13 mouse cellular contexts compared by ENCODE assay signal in the genomic region with DNA sequence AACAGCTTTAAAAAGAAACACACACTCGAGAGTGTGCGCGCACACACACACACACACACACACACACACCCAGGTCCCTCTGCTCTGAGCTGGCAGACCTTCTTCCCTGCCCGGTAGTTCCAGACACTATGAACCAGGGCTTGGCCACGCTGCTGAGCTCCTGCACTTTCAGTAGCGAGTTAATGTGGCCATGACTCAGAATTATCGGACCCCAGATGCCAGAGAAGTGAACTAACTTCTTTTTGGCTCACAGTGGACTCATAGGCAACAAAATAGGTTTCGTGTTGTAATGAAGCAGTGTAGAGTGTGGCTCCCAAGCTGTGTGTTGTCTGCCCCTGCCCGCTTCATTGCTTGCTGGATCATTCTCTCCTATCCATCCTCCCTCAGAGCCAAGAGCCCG.
DNase-seq lines count a peak whose midpoint lies in the region; ATAC-seq lines count a peak whose summit lies in the region.
"Had no signal": no experiment of that assay in that cellular context is flagged by ENCODE, and none has a peak within 500 bp of the region (broad histone marks: within the 10 kb centered on the region; RNA-seq: fewer than 3 reads in every experiment).

No protein-coding gene starts in this region.

- no peaks in the 10 kb centered on the region for H3K27me3 ChIP-seq in heart, embryonic 11.5 days (ENCODE audit: control insufficient read depth, insufficient read depth, low read length)
- H3K27me3 ChIP-seq in heart, embryonic 15.5 days = no peaks in the 10 kb centered on the region
- no peaks in the 10 kb centered on the region for H3K27me3 ChIP-seq in stomach, embryonic 16.5 days (ENCODE audit: control insufficient read depth, insufficient read depth, low read length)
- H3K27me3 ChIP-seq: embryonic facial prominence, embryonic 13.5 days; hindbrain, embryonic 15.5 days had no signal

- H3K27ac ChIP-seq in heart, embryonic 11.5 days (ENCODE audit: low read depth, low read length) = no peak overlapping the region; the same call in 1 of the 2 replicates
- H3K27ac ChIP-seq in heart, embryonic 15.5 days = peak overlapping the region; percentile 67
- peak overlapping the region; percentile 73 for H3K27ac ChIP-seq in stomach, embryonic 16.5 days (ENCODE audit: low read length)
- H3K27ac ChIP-seq: hindbrain, embryonic 15.5 days had no signal

- no peak overlapping the region for H3K4me2 ChIP-seq in heart, embryonic 11.5 days
- no peak overlapping the region for H3K4me2 ChIP-seq in heart, embryonic 15.5 days
- no peak overlapping the region for H3K4me2 ChIP-seq in stomach, embryonic 16.5 days (ENCODE audit: low read depth, low read length)
- H3K4me2 ChIP-seq: embryonic facial prominence, embryonic 13.5 days; hindbrain, embryonic 15.5 days had no signal

- peaks cover 26% of the 10 kb centered on the region for H3K4me1 ChIP-seq in heart, embryonic 11.5 days (ENCODE audit: control insufficient read depth, insufficient read depth, low read length)
- H3K4me1 ChIP-seq in heart, embryonic 15.5 days (replicated peaks) = peaks cover 30% of the 10 kb centered on the region
- peaks cover 24% of the 10 kb centered on the region for H3K4me1 ChIP-seq in stomach, embryonic 16.5 days (ENCODE audit: control insufficient read depth, insufficient read depth, low read length)

- peak; percentile 48 for DNase-seq in heart, adult 18-20 months
- peak; percentile 41 for DNase-seq in ovary, adult 18-20 months (ENCODE audit: low spot score)
- no peak for DNase-seq in ovary, postnatal 14 days (ENCODE audit: low spot score)
- no peak for DNase-seq in urinary bladder, adult 18-20 months (ENCODE audit: low spot score in 2 of 2)
- no peak for DNase-seq in kidney, postnatal 4 days
- DNase-seq: lung, postnatal 14 days; thymus, adult 18-20 months had no signal

- no peaks in the 10 kb centered on the region for H3K36me3 ChIP-seq in heart, embryonic 11.5 days (ENCODE audit: control insufficient read depth, insufficient read depth, low read length)
- 0 out of 2 replicates have a peak, but pooled peaks cover 3% of the 10 kb centered on the region for H3K36me3 ChIP-seq in heart, embryonic 15.5 days
- no peaks in the 10 kb centered on the region for H3K36me3 ChIP-seq in stomach, embryonic 16.5 days (ENCODE audit: control insufficient read depth, insufficient read depth, low read length)
- H3K36me3 ChIP-seq: embryonic facial prominence, embryonic 13.5 days; hindbrain, embryonic 15.5 days had no signal

- H3K4me3 ChIP-seq in heart, embryonic 11.5 days (ENCODE audit: low read depth, low read length) = no peak overlapping the region
- H3K4me3 ChIP-seq in heart, embryonic 15.5 days = no peak overlapping the region
- no peak overlapping the region for H3K4me3 ChIP-seq in stomach, embryonic 16.5 days (replicated peaks; ENCODE audit: low read length)
- H3K4me3 ChIP-seq: embryonic facial prominence, embryonic 13.5 days; hindbrain, embryonic 15.5 days; layer of hippocampus, adult 2 months had no signal

- no peak for ATAC-seq in heart, embryonic 11.5 days (replicated peaks; ENCODE audit: insufficient number of reproducible peaks, low FRiP score, low TSS enrichment)
- ATAC-seq in heart, embryonic 15.5 days (replicated peaks; ENCODE audit: insufficient number of reproducible peaks, insufficient read depth, low FRiP score, low read depth) = no peak
- no peak for ATAC-seq in stomach, embryonic 16.5 days (ENCODE audit: insufficient read depth, low FRiP score)

- no peak overlapping the region for H3K9ac ChIP-seq in heart, embryonic 11.5 days (ENCODE audit: low read depth, low read length)
- H3K9ac ChIP-seq in heart, embryonic 15.5 days = no peak overlapping the region
- no peak overlapping the region for H3K9ac ChIP-seq in stomach, embryonic 16.5 days (ENCODE audit: low read length)
- H3K9ac ChIP-seq: embryonic facial prominence, embryonic 13.5 days; hindbrain, embryonic 15.5 days had no signal

- 77% methylated on average over 10 of the region's 10 CpGs for WGBS in heart, embryonic 11.5 days (ENCODE audit: insufficient replicate concordance)
- WGBS in heart, embryonic 15.5 days = 64% methylated on average over 10 of the region's 10 CpGs
- WGBS in stomach, embryonic 16.5 days = 72% methylated on average over 10 of the region's 10 CpGs

- no peaks in the 10 kb centered on the region for H3K9me3 ChIP-seq in heart, embryonic 11.5 days (replicated peaks; ENCODE audit: control insufficient read depth, low read length)
- no peaks in the 10 kb centered on the region for H3K9me3 ChIP-seq in heart, embryonic 15.5 days (replicated peaks)
- no peaks in the 10 kb centered on the region for H3K9me3 ChIP-seq in stomach, embryonic 16.5 days (replicated peaks; ENCODE audit: control insufficient read depth, low read length)
- H3K9me3 ChIP-seq: embryonic facial prominence, embryonic 13.5 days; hindbrain, embryonic 15.5 days had no signal

Comparison
In these comparisons a context has a peak if more than half of its experiments do, and no peak if none do; other contexts are left out.
1. DNase-seq: peak in heart, adult 18-20 months (2 of 2) and ovary, adult 18-20 months (single experiment); none in ovary, postnatal 14 days (single experiment), urinary bladder, adult 18-20 months (0 of 2) and kidney, postnatal 4 days (0 of 2).